Mouse (Mus musculus): ENCODE data around the gene Tada2a. TPM values are rescaled to one million over a fixed set of nuclear protein-coding genes. Genes with fewer than 3 reads are reported as not detected.

The Tada2a gene
- polyA plus RNA-seq, 1 experiment from 2014 or later, result 32.8 TPM

GRCm38 (mm10) chr11:84150884-84151283 lies 21.5 kb upstream of the Tada2a start:
- Histone ChIP-seq H3K4me2 (ENCODE audit: low read depth) (no peak overlapping the region), H3K4me3 (ENCODE audit: low read depth, low read length) (no peak overlapping the region), H3K4me1 (ENCODE audit: control insufficient read depth, insufficient read depth, low read length) (no peaks in the 10 kb centered on the region), H3K36me3 (ENCODE audit: control insufficient read depth, insufficient read depth, low read length) (no peaks in the 10 kb centered on the region), H3K9me3 (ENCODE audit: control insufficient read depth, low read length) (no peaks in the 10 kb centered on the region), H3K27me3 (ENCODE audit: control insufficient read depth, insufficient read depth, low read length) (no peaks in the 10 kb centered on the region), H3K9ac (ENCODE audit: low read length) (no peak overlapping the region), H3K27ac (ENCODE audit: low read depth, low read length) (no peak overlapping the region)
- DNase-seq (ENCODE audit: low spot score) (no peak), ATAC-seq (ENCODE audit: insufficient read depth, low FRiP score, low TSS enrichment) (no peak)
- WGBS, result 69% methylated on average over 2 of the region's 2 CpGs

GRCm38 (mm10) chr11:84146081-84146480 lies 16.7 kb upstream of the Tada2a start:
- Histone ChIP-seq H3K9ac (ENCODE audit: low read length) (no peak overlapping the region), H3K27ac (ENCODE audit: low read depth, low read length) (no peak overlapping the region), H3K36me3 (ENCODE audit: control insufficient read depth, insufficient read depth, low read length) (no peaks in the 10 kb centered on the region), H3K27me3 (ENCODE audit: control insufficient read depth, insufficient read depth, low read length) (no peaks in the 10 kb centered on the region), H3K4me2 (ENCODE audit: low read depth) (no peak overlapping the region), H3K4me3 (ENCODE audit: low read depth, low read length) (no peak overlapping the region), H3K4me1 (ENCODE audit: control insufficient read depth, insufficient read depth, low read length) (no peaks in the 10 kb centered on the region), H3K9me3 (ENCODE audit: control insufficient read depth, low read length) (no peaks in the 10 kb centered on the region)
- DNase-seq (ENCODE audit: low spot score) (no peak), ATAC-seq (ENCODE audit: insufficient read depth, low FRiP score, low TSS enrichment) (no peak)
- WGBS, result 64% methylated on average over 3 of the region's 3 CpGs

- Histone ChIP-seq H3K9me3 (ENCODE audit: control insufficient read depth, low read length) (no peaks in the 10 kb centered on the region), H3K9ac (ENCODE audit: low read length) (no peak overlapping the region), H3K27me3 (ENCODE audit: control insufficient read depth, insufficient read depth, low read length) (no peaks in the 10 kb centered on the region), H3K27ac (ENCODE audit: low read depth, low read length) (no peak overlapping the region), H3K4me1 (ENCODE audit: control insufficient read depth, insufficient read depth, low read length) (no peaks in the 10 kb centered on the region), H3K4me2 (ENCODE audit: low read depth) (no peak overlapping the region), H3K36me3 (ENCODE audit: control insufficient read depth, insufficient read depth, low read length) (no peaks in the 10 kb centered on the region), H3K4me3 (ENCODE audit: low read depth, low read length) (no peak overlapping the region)
- 81% methylated on average over 10 of the region's 10 CpGs for WGBS
- ATAC-seq (ENCODE audit: insufficient read depth, low FRiP score, low TSS enrichment) (no peak), DNase-seq (ENCODE audit: low spot score) (no peak)
Observed at GRCm38 (mm10) chr11:84145201-84145798, 15.9 kb upstream of the Tada2a start.

- H3K27ac ChIP-seq (ENCODE audit: low read depth, low read length), result no peak overlapping the region
- 51% methylated on average over 2 of the region's 2 CpGs for WGBS
- ATAC-seq (ENCODE audit: insufficient read depth, low FRiP score, low TSS enrichment) (no peak), DNase-seq (ENCODE audit: low spot score) (peak; percentile 62)
- H3K4me1 ChIP-seq (ENCODE audit: control insufficient read depth, insufficient read depth, low read length), result no peaks in the 10 kb centered on the region
- no peaks in the 10 kb centered on the region for H3K27me3 ChIP-seq (ENCODE audit: control insufficient read depth, insufficient read depth, low read length)
- no peaks in the 10 kb centered on the region for H3K36me3 ChIP-seq (ENCODE audit: control insufficient read depth, insufficient read depth, low read length)
- H3K4me3 ChIP-seq (ENCODE audit: low read depth, low read length), result no peak overlapping the region
- no peak overlapping the region for H3K4me2 ChIP-seq (ENCODE audit: low read depth)
- no peaks in the 10 kb centered on the region for H3K9me3 ChIP-seq (ENCODE audit: control insufficient read depth, low read length)
- H3K9ac ChIP-seq (ENCODE audit: low read length), result no peak overlapping the region
Observed at GRCm38 (mm10) chr11:84141752-84142151, 12.4 kb upstream of the Tada2a start.

GRCm38 (mm10) chr11:84136453-84136852 lies 7.1 kb upstream of the Tada2a start:
- Histone ChIP-seq H3K27me3 (ENCODE audit: control insufficient read depth, insufficient read depth, low read length) (no peaks in the 10 kb centered on the region), H3K9me3 (ENCODE audit: control insufficient read depth, low read length) (no peaks in the 10 kb centered on the region), H3K36me3 (ENCODE audit: control insufficient read depth, insufficient read depth, low read length) (no peaks in the 10 kb centered on the region), H3K4me1 (ENCODE audit: control insufficient read depth, insufficient read depth, low read length) (no peaks in the 10 kb centered on the region), H3K9ac (ENCODE audit: low read length) (no peak overlapping the region), H3K4me3 (ENCODE audit: low read depth, low read length) (no peak overlapping the region), H3K27ac (ENCODE audit: low read depth, low read length) (no peak overlapping the region), H3K4me2 (ENCODE audit: low read depth) (no peak overlapping the region)
- WGBS, result 85% methylated on average over 3 of the region's 3 CpGs
- DNase-seq (ENCODE audit: low spot score), result no peak
- ATAC-seq (ENCODE audit: insufficient read depth, low FRiP score, low TSS enrichment), result no peak

- Histone ChIP-seq H3K9ac (ENCODE audit: low read length) (no peak overlapping the region), H3K4me3 (ENCODE audit: low read depth, low read length) (no peak overlapping the region), H3K4me2 (ENCODE audit: low read depth) (no peak overlapping the region), H3K36me3 (ENCODE audit: control insufficient read depth, insufficient read depth, low read length) (no peaks in the 10 kb centered on the region), H3K27ac (ENCODE audit: low read depth, low read length) (no peak overlapping the region), H3K27me3 (ENCODE audit: control insufficient read depth, insufficient read depth, low read length) (no peaks in the 10 kb centered on the region), H3K9me3 (ENCODE audit: control insufficient read depth, low read length) (no peaks in the 10 kb centered on the region), H3K4me1 (ENCODE audit: control insufficient read depth, insufficient read depth, low read length) (peaks cover 5% of the 10 kb centered on the region; the same call in 1 of the 2 replicates)
- DNase-seq (ENCODE audit: low spot score) (no peak), ATAC-seq (ENCODE audit: insufficient read depth, low FRiP score, low TSS enrichment) (no peak)
- 85% methylated on average over 2 of the region's 2 CpGs for WGBS
Observed at GRCm38 (mm10) chr11:84134331-84134860, 5.0 kb upstream of the Tada2a start.

GRCm38 (mm10) chr11:84129799-84130185 lies 392 bp upstream of the Tada2a start:
- Histone ChIP-seq H3K9ac (ENCODE audit: low read length) (peak overlapping the region; percentile 80), H3K27me3 (ENCODE audit: control insufficient read depth, insufficient read depth, low read length) (no peaks in the 10 kb centered on the region), H3K9me3 (ENCODE audit: control insufficient read depth, low read length) (no peaks in the 10 kb centered on the region), H3K27ac (ENCODE audit: low read depth, low read length) (no peak overlapping the region), H3K4me2 (ENCODE audit: low read depth) (peak overlapping the region; percentile 79), H3K36me3 (ENCODE audit: control insufficient read depth, insufficient read depth, low read length) (peaks cover 3% of the 10 kb centered on the region; the same call in 1 of the 2 replicates), H3K4me1 (ENCODE audit: control insufficient read depth, insufficient read depth, low read length) (peaks cover 5% of the 10 kb centered on the region; the same call in 1 of the 2 replicates), H3K4me3 (ENCODE audit: low read depth, low read length) (peak overlapping the region; percentile 81)
- WGBS, result 10% methylated on average over 11 of the region's 11 CpGs
- DNase-seq (ENCODE audit: low spot score) (no peak), ATAC-seq (ENCODE audit: insufficient read depth, low FRiP score, low TSS enrichment) (no peak)

- H3K4me3 ChIP-seq (ENCODE audit: low read depth, low read length), result no peak overlapping the region
- H3K4me1 ChIP-seq (ENCODE audit: control insufficient read depth, insufficient read depth, low read length), result peaks cover 5% of the 10 kb centered on the region; the same call in 1 of the 2 replicates
- H3K9me3 ChIP-seq (ENCODE audit: control insufficient read depth, low read length), result no peaks in the 10 kb centered on the region
- 93% methylated on average over 4 of the region's 4 CpGs for WGBS
- no peak overlapping the region for H3K27ac ChIP-seq (ENCODE audit: low read depth, low read length)
- no peaks in the 10 kb centered on the region for H3K27me3 ChIP-seq (ENCODE audit: control insufficient read depth, insufficient read depth, low read length)
- no peak overlapping the region for H3K4me2 ChIP-seq (ENCODE audit: low read depth)
- H3K9ac ChIP-seq (ENCODE audit: low read length), result no peak overlapping the region
- ATAC-seq (ENCODE audit: insufficient read depth, low FRiP score, low TSS enrichment), result no peak
- DNase-seq (ENCODE audit: low spot score), result no peak
- peaks cover 3% of the 10 kb centered on the region; the same call in 1 of the 2 replicates for H3K36me3 ChIP-seq (ENCODE audit: control insufficient read depth, insufficient read depth, low read length)
Observed at GRCm38 (mm10) chr11:84127977-84128376, 1.4 kb downstream of the Tada2a start.

All from neural tube, embryonic 11.5 days (tissue).